ENCODE assay signal across 28 mouse cellular contexts in genomic region chr15:100590436-100590835, GRCm38 (mm10). TPM values are rescaled to one million over a fixed set of nuclear protein-coding genes. Genes with fewer than 3 reads are reported as not detected.
DNase-seq lines count a peak whose midpoint lies in the region; ATAC-seq and TF ChIP-seq lines count a peak whose summit lies in the region.
"Had no signal": no experiment of that assay in that cellular context is flagged by ENCODE, and none has a peak within 500 bp of the region (broad histone marks: within the 10 kb centered on the region; RNA-seq: fewer than 3 reads in every experiment).

No protein-coding gene starts in this region.

- H3K9ac ChIP-seq in lung, postnatal 0 days (replicated peaks; ENCODE audit: low read depth) = no peak overlapping the region
- H3K9ac ChIP-seq: forebrain, embryonic 13.5 days; heart, embryonic 12.5 days; heart, embryonic 15.5 days; hindbrain, embryonic 13.5 days had no signal

- no peaks in the 10 kb centered on the region for H3K27me3 ChIP-seq in kidney, adult 2 months (replicated peaks; ENCODE audit: control insufficient read depth, insufficient read depth, low read length)
- no peaks in the 10 kb centered on the region for H3K27me3 ChIP-seq in lung, postnatal 0 days (replicated peaks; ENCODE audit: insufficient read depth, low read length)
- H3K27me3 ChIP-seq in embryonic facial prominence, embryonic 10.5 days (replicated peaks; ENCODE audit: low read depth, poor library complexity, severe bottlenecking) = no peaks in the 10 kb centered on the region
- H3K27me3 ChIP-seq: CH12.LX; forebrain, embryonic 13.5 days; heart, embryonic 15.5 days; hindbrain, embryonic 13.5 days; Patski had no signal

- no peak for TF ChIP-seq EP300 in lung, postnatal 0 days (IDR thresholded peaks at IDR 0.05)

- H3K36me3 ChIP-seq in kidney, adult 2 months (ENCODE audit: control insufficient read depth, insufficient read depth, low read length) = peaks cover 7% of the 10 kb centered on the region
- no peaks in the 10 kb centered on the region for H3K36me3 ChIP-seq in lung, postnatal 0 days (ENCODE audit: insufficient read depth, low read length)
- peaks cover 13% of the 10 kb centered on the region; the same call in 1 of the 2 replicates for H3K36me3 ChIP-seq in embryonic facial prominence, embryonic 10.5 days (replicated peaks)
- H3K36me3 ChIP-seq: G1E had no signal

- H3K4me3 ChIP-seq in kidney, adult 2 months (ENCODE audit: insufficient read depth, low read depth, low read length) = no peak overlapping the region
- no peak overlapping the region for H3K4me3 ChIP-seq in lung, postnatal 0 days (ENCODE audit: low read depth, low read length)
- H3K4me3 ChIP-seq in embryonic facial prominence, embryonic 10.5 days = no peak overlapping the region
- H3K4me3 ChIP-seq: forebrain, embryonic 10.5 days; forebrain, embryonic 13.5 days; heart, embryonic 12.5 days; heart, embryonic 15.5 days; hindbrain, embryonic 10.5 days; hindbrain, embryonic 13.5 days had no signal

- peaks cover 28% of the 10 kb centered on the region for H3K4me1 ChIP-seq in kidney, adult 2 months (ENCODE audit: control insufficient read depth, insufficient read depth, low read length)
- H3K4me1 ChIP-seq in lung, postnatal 0 days (ENCODE audit: insufficient read depth, low read depth, low read length) = no peaks in the 10 kb centered on the region
- no peaks in the 10 kb centered on the region; the same call in 1 of the 2 replicates for H3K4me1 ChIP-seq in embryonic facial prominence, embryonic 10.5 days
- H3K4me1 ChIP-seq: forebrain, embryonic 13.5 days; heart, embryonic 12.5 days; heart, embryonic 15.5 days; hindbrain, embryonic 13.5 days had no signal

- H3K27ac ChIP-seq in kidney, adult 2 months (ENCODE audit: insufficient read depth, low read depth, low read length) = no peak overlapping the region
- H3K27ac ChIP-seq in lung, postnatal 0 days (ENCODE audit: low read length) = no peak overlapping the region
- no peak overlapping the region for H3K27ac ChIP-seq in embryonic facial prominence, embryonic 10.5 days (replicated peaks)
- H3K27ac ChIP-seq: forebrain, embryonic 10.5 days; forebrain, embryonic 13.5 days; heart, embryonic 15.5 days; hindbrain, embryonic 10.5 days; hindbrain, embryonic 13.5 days had no signal

- no peak for TF ChIP-seq POLR2A in kidney, adult 2 months (IDR thresholded peaks at IDR 0.05; ENCODE audit: low read depth, low read length)

- peak; percentile 37 for DNase-seq in kidney, adult 2 months
- DNase-seq in kidney, postnatal 4 days = no peak
- peak; percentile 52 for DNase-seq in lung, postnatal 0 days (ENCODE audit: low spot score)
- no peak for DNase-seq in lung, postnatal 14 days
- peak; percentile 37 for DNase-seq in lung, postnatal 36 days
- DNase-seq in embryonic facial prominence, embryonic 10.5 days (ENCODE audit: low spot score) = no peak
- DNase-seq: adrenal gland, adult 2 months; adrenal gland, postnatal 14 days; B cell, adult 2 months; cerebellum, adult 11 months; cerebellum, adult 2 months; cerebellum, adult 9-11 months; cerebellum, postnatal 36 days; embryo, embryonic 11 days; gastrocnemius, postnatal 10 days; gastrocnemius, postnatal 36 days; heart, postnatal 36 days had no signal

- no peaks in the 10 kb centered on the region for H3K9me3 ChIP-seq in lung, postnatal 0 days (ENCODE audit: low read length)
- no peaks in the 10 kb centered on the region for H3K9me3 ChIP-seq in embryonic facial prominence, embryonic 10.5 days
- H3K9me3 ChIP-seq: forebrain, embryonic 10.5 days; forebrain, embryonic 13.5 days; G1E; heart, embryonic 12.5 days; heart, embryonic 15.5 days; hindbrain, embryonic 10.5 days; hindbrain, embryonic 13.5 days had no signal

- no peak for TF ChIP-seq CTCF in kidney, adult 2 months (conservative IDR thresholded peaks at IDR 0.05; ENCODE audit: insufficient read depth, insufficient read length, low read depth, low read length)
- no peak for TF ChIP-seq CTCF in lung, postnatal 0 days (IDR thresholded peaks at IDR 0.05)

- WGBS in kidney, adult 2 months = 78% methylated on average over 8 of the region's 8 CpGs
- WGBS in lung, postnatal 0 days = 52% methylated on average over 7 of the region's 8 CpGs
- 71% methylated on average over 8 of the region's 8 CpGs for WGBS in embryonic facial prominence, embryonic 10.5 days

- no peak overlapping the region for H3K4me2 ChIP-seq in lung, postnatal 0 days (replicated peaks; ENCODE audit: low read depth, low read length)
- H3K4me2 ChIP-seq: forebrain, embryonic 13.5 days; heart, embryonic 12.5 days; heart, embryonic 15.5 days; hindbrain, embryonic 13.5 days had no signal

- ATAC-seq in lung, postnatal 0 days = no peak
- ATAC-seq: forebrain, embryonic 13.5 days; forebrain, embryonic 16.5 days; hindbrain, embryonic 16.5 days; Patski had no signal

RNA-seq across cellular contexts. Expression of gene Pou6f1, which starts 9.3 kb away (rescaled TPM):
- 28.5 and 30.4 TPM in 2 replicates for polyA plus RNA-seq in kidney, adult 2 months (2012; rRNA removed)
- polyA plus RNA-seq in lung, postnatal 0 days (2015; fragmentation: Nextera tagmentation; extraction: Ambion mirVana) = 6.4 and 7.6 TPM in 2 replicates
- 3.7 and 5.4 TPM in 2 replicates for polyA plus RNA-seq in embryonic facial prominence, embryonic 10.5 days (2016; fragmentation: Nextera tagmentation; extraction: Ambion mirVana)

RNA-seq across cellular contexts. Expression of gene Dazap2, which starts 24.7 kb away (rescaled TPM):
- 578 and 812 TPM in 2 replicates for polyA plus RNA-seq in kidney, adult 2 months (2012; rRNA removed)
- 246 and 299 TPM in 2 replicates for polyA plus RNA-seq in lung, postnatal 0 days (2015; fragmentation: Nextera tagmentation; extraction: Ambion mirVana)
- 200 and 212 TPM in 2 replicates for polyA plus RNA-seq in embryonic facial prominence, embryonic 10.5 days (2016; fragmentation: Nextera tagmentation; extraction: Ambion mirVana)

RNA-seq across cellular contexts. Expression of gene Tfcp2, which starts 38.6 kb away (rescaled TPM):
- polyA plus RNA-seq in kidney, adult 2 months (2012; rRNA removed) = 18.7 and 20.6 TPM in 2 replicates
- 13.9 and 16.6 TPM in 2 replicates for polyA plus RNA-seq in lung, postnatal 0 days (2015; fragmentation: Nextera tagmentation; extraction: Ambion mirVana)
- polyA plus RNA-seq in embryonic facial prominence, embryonic 10.5 days (2016; fragmentation: Nextera tagmentation; extraction: Ambion mirVana) = 36.9 and 38.2 TPM in 2 replicates

RNA-seq across cellular contexts. Expression of gene Smagp, which starts 46.3 kb away (rescaled TPM):
- 160 and 163 TPM in 2 replicates for polyA plus RNA-seq in kidney, adult 2 months (2012; rRNA removed)
- 65.6 and 71.8 TPM in 2 replicates for polyA plus RNA-seq in lung, postnatal 0 days (2015; fragmentation: Nextera tagmentation; extraction: Ambion mirVana)
- polyA plus RNA-seq in embryonic facial prominence, embryonic 10.5 days (2016; fragmentation: Nextera tagmentation; extraction: Ambion mirVana) = 4.9 and 7.3 TPM in 2 replicates

Comparison
In these comparisons a context has a peak if more than half of its experiments do, and no peak if none do; other contexts are left out.
1. DNase-seq: peak in kidney, adult 2 months (single experiment), lung, postnatal 0 days (single experiment) and lung, postnatal 36 days (single experiment); none in kidney, postnatal 4 days (0 of 2), lung, postnatal 14 days (single experiment) and embryonic facial prominence, embryonic 10.5 days (single experiment).